Mouse (Mus musculus) heart, postnatal 0 days (tissue): ENCODE results near the gene Ubtd1. TPM values are rescaled to one million over a fixed set of nuclear protein-coding genes. Genes with fewer than 3 reads are reported as not detected.

Source experiments
- ATAC-seq: fragments of 200-750 bp; cut with Nextera tagmentation; 2 replicates; pipeline ENCODE4 v1.8.0; 2017; ENCODE audit warnings: low read depth, moderate number of reproducible peaks, moderate library complexity; ENCODE audit not compliant: insufficient read depth
- DNase-seq: peaks from one replicate; pipeline ENCODE4 v3.0.0-alpha.2; 2016; ENCODE audit warnings: low spot score
- H3K27ac ChIP-seq: fragments of 300-500 bp; sonication (generic); 2 replicates; pipeline ENCODE4 v1.5.1; 2014; ENCODE audit warnings: low read depth, mild to moderate bottlenecking
- H3K27me3 ChIP-seq: fragments of 300-500 bp; sonication (generic); 2 replicates; pipeline ENCODE4 v1.6.1; 2014; ENCODE audit warnings: low read length, mixed read lengths; ENCODE audit not compliant: control insufficient read depth, insufficient read depth
- H3K36me3 ChIP-seq: fragments of 300-500 bp; sonication (generic); replicated peaks from 2 replicates; pipeline ENCODE4 v1.6.1; 2014; ENCODE audit warnings: low read length, mixed read lengths; ENCODE audit not compliant: control insufficient read depth, insufficient read depth
- H3K4me1 ChIP-seq: fragments of 300-500 bp; sonication (generic); 2 replicates; pipeline ENCODE4 v1.6.1; 2014; ENCODE audit warnings: antibody characterized with exemption; ENCODE audit not compliant: control insufficient read depth, insufficient read depth
- H3K4me2 ChIP-seq: fragments of 300-500 bp; sonication (generic); 2 replicates; pipeline ENCODE4 v1.6.1; 2014; ENCODE audit warnings: low read depth, mild to moderate bottlenecking, low read length, moderate library complexity
- H3K4me3 ChIP-seq: fragments of 300-500 bp; sonication (generic); 2 replicates; pipeline ENCODE4 v1.5.1; 2014; ENCODE audit warnings: low read depth, low read length
- H3K9ac ChIP-seq: fragments of 300-500 bp; sonication (generic); replicated peaks from 2 replicates; pipeline ENCODE4 v1.6.1; 2014; ENCODE audit warnings: low read depth, low read length, mixed read lengths
- H3K9me3 ChIP-seq: fragments of 300-500 bp; sonication (generic); replicated peaks from 2 replicates; pipeline ENCODE4 v1.6.1; 2016; ENCODE audit warnings: low read length; ENCODE audit not compliant: control insufficient read depth
- CTCF ChIP-seq: IDR thresholded peaks from 2 replicates; pipeline ENCODE4 v1.5.1; 2016; ENCODE audit warnings: antibody characterized with exemption, control low read depth, low read depth
- EP300 ChIP-seq: IDR thresholded peaks from 2 replicates; pipeline ENCODE4 v1.6.1; 2016; ENCODE audit warnings: antibody characterized with exemption, low read depth
- WGBS: fragments of 180-500 bp; shearing (Covaris S2); extraction: QIAGEN DNeasy Blood & Tissue Kit; methylation state at CpG from one replicate; pipeline ENCODE4 v1.1.7; 2014; 5-methylcytosine and 5-hydroxymethylcytosine counted together
- polyA plus RNA-seq: library from polyadenylated mRNA; unstranded; fragments of >200 nt; fragmentation: Nextera tagmentation; extraction: Ambion mirVana; gene quantifications from 2 replicates; pipeline ENCODE4 v1.2.1, GENCODE M21; 2015
- total RNA-seq: library from RNA; depleted of rRNA; stranded (reverse); fragments of >200 nt; gene quantifications from 2 replicates; pipeline ENCODE4 v1.2.3, GENCODE M21; 2014; ENCODE audit warnings: low replicate concordance

The Ubtd1 gene
- total and polyA plus RNA-seq, 2 experiments from 2014 or later = 24.8 to 38.7 TPM

DNA sequence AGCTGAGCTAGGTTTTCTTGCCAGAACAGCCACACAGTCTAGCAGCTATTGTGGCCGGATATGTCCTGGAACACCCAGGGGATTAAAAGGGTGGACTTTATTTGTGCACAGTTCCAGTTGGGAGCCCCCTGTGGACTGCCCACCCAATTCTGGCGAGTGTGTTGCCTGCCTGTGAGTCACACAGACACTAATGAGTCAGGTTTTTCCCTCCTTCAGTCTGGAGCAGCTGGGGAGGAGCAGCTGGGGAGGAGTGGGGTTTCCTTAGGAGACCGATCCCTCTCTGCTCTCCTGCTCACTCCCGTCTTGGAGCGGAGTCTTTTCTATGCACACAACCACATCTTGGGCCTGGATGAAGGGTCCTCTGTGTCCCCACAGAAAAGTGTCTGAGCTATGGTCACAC, 35.3 kb downstream of the Ubtd1 start:
- TF ChIP-seq EP300 (no peak), CTCF (no peak)
- Histone ChIP-seq H3K27me3 (no peaks in the 10 kb centered on the region), H3K9me3 (no peaks in the 10 kb centered on the region), H3K4me2 (no peak overlapping the region), H3K36me3 (peaks cover 3% of the 10 kb centered on the region; the same call in 1 of the 2 replicates), H3K4me1 (peaks cover 40% of the 10 kb centered on the region), H3K27ac (peak overlapping the region; percentile 82), H3K9ac (no peak overlapping the region), H3K4me3 (no peak overlapping the region)
- WGBS = 58% methylated on average over 5 of the region's 5 CpGs
- ATAC-seq (no peak), DNase-seq (no peak)

DNA sequence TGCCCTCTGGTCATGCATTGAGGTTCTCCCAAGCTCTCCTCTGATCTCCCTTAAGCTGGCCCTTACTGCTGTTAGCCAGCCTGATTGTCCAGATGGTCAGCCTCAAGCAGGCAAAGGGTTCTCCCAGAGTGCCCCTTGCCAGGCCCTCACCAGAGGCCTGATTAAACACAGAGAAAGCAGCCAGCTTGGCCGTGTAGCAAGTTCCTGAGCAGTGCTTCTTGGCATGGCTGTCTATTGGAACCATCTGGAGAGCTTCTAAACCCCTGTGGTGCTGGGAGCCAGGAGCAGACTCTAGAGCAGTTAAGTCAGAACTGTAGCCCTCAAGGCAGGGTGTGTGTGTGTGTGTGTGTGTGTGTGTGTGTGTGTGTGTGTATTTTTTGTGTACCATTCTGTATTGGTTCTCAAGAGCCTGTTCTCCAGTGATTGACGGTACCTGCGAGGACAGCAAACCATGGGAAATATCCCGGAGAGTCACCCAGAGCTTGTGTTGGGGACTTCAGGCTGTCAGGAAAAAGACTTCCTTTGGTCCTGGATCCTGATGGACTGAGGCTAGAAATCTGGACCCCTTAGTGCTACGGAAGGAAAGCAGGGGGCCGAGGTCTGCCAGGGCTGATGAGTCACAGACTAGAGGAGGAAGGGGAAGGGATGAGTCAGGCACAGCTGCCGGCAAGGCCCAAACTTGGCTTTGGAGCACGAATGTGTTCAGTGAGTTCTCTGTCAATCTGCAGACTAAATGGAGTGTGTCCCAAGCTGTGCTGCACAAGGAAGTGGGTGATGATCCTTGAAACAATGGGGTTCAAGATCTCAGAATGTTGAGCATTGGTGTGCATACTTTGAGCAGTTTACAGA, 36.1 kb downstream of the Ubtd1 start:
- Histone ChIP-seq H3K9ac (no peak overlapping the region), H3K36me3 (no peaks in the 10 kb centered on the region; the same call in 1 of the 2 replicates), H3K4me1 (peaks cover 48% of the 10 kb centered on the region), H3K9me3 (no peaks in the 10 kb centered on the region), H3K4me2 (no peak overlapping the region), H3K27ac (peak overlapping the region; percentile 82), H3K27me3 (no peaks in the 10 kb centered on the region), H3K4me3 (no peak overlapping the region)
- DNase-seq = peak; percentile 83
- WGBS = 38% methylated on average over 8 of the region's 8 CpGs
- TF ChIP-seq CTCF = no peak
- no peak for TF ChIP-seq EP300
- peak; percentile 75 for ATAC-seq

DNA sequence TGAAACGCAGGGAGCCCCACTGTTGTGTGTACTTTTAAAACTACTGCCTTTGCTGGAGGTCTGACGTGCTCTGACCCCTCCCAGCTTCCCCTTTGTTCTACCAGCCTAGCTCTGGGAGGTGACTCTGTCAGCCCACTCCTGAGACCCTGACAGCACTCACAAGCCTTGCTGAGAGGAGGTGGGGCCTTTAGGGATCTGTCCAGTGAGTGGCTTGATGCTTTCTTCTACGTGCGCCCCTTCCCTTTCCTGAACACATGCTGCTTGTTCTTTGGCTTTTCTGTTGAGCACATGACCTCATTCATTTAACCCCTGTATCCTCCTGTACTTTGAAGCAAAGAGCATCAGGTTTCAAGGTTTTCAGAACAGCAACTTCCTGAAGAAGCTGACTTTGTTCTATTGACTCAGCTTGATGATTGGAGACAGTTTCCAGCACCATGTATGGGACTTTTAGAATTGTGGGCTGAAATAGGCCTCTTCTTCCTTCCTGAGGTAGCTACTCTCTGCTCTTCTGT, 37.5 kb downstream of the Ubtd1 start:
- Histone ChIP-seq H3K4me3 (no peak overlapping the region), H3K9me3 (no peaks in the 10 kb centered on the region), H3K36me3 (no peaks in the 10 kb centered on the region; the same call in 1 of the 2 replicates), H3K9ac (no peak overlapping the region), H3K27me3 (no peaks in the 10 kb centered on the region), H3K27ac (peak overlapping the region; percentile 82), H3K4me1 (peaks cover 53% of the 10 kb centered on the region), H3K4me2 (no peak overlapping the region)
- DNase-seq (no peak), ATAC-seq (peak; percentile 25; the same call in 1 of the 2 replicates)
- WGBS = 37% methylated on average over 4 of the region's 4 CpGs
- TF ChIP-seq EP300 (no peak), CTCF (no peak)

DNA sequence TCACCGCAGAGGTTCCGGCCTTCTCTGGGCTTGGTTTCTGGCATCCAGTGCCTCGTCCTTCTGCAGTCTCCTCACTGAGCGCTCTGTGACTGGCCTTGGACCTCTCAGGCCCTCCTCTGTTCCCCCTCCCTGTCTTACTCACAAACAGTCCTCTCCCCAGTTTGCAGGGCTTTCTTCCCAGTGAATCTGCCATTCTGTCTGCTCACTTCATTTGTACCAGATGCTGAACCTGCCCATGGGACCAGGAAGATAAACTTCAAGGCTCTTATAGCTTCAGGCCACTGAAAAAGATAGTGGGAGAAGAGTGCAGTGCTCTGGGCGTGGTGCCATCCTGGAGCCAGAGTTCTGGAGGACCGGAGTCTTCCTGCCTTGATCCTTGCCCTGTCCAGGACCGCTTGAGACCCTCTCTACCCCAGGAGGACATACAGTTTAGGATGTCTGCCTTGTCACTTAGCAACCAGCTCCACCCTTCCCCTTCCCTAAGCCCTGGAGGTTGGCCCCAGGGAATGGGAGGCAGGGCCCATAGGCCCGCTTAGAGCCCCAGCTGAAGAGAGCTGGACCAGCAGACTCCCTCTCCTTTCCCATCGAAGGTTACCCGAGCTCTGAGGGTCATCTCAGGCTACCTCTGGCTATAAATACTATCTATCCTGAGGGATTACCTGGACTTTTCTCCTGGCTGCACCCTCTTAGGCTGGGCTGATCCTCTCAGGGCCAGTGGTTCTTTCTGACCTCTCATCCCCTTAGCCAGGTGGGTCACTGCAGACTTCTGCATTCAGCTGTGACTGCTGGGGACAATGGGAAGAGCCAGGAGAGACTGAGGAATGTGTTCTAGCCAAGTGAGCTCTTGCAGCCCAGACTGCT, 40.3 kb downstream of the Ubtd1 start:
- 0 out of 2 replicates have a peak overlapping the region, but pooled peaks have one; percentile 23 for H3K9ac ChIP-seq
- TF ChIP-seq EP300 = no peak
- TF ChIP-seq CTCF = no peak
- H3K4me1 ChIP-seq = peaks cover 47% of the 10 kb centered on the region
- WGBS = 48% methylated on average over 10 of the region's 10 CpGs
- H3K9me3 ChIP-seq = no peaks in the 10 kb centered on the region
- no peak overlapping the region for H3K4me2 ChIP-seq
- peak overlapping the region; percentile 40 for H3K27ac ChIP-seq
- no peaks in the 10 kb centered on the region; the same call in 1 of the 2 replicates for H3K36me3 ChIP-seq
- no peak overlapping the region for H3K4me3 ChIP-seq
- H3K27me3 ChIP-seq = no peaks in the 10 kb centered on the region
- DNase-seq = no peak
- no peak for ATAC-seq

DNA sequence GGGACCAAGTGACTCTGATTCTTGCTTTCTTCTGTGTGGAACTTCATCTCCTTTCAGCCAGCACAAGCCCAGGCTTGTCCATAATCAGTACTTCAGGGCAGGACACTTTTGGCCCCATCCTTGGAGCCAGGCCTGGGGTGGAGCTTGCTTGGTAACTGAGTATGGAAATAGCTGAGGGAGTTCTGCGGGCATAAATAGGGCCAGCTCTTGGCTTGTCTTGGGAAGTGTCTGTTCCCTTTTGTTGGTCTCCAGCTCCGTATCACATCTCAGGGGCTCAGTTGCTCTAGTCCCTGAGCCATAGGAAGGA, 40.9 kb downstream of the Ubtd1 start:
- H3K27ac ChIP-seq = peak overlapping the region; percentile 53
- no peaks in the 10 kb centered on the region for H3K27me3 ChIP-seq
- ATAC-seq = no peak
- no peaks in the 10 kb centered on the region; the same call in 1 of the 2 replicates for H3K36me3 ChIP-seq
- TF ChIP-seq CTCF (no peak), EP300 (no peak)
- no peaks in the 10 kb centered on the region for H3K9me3 ChIP-seq
- H3K9ac ChIP-seq = no peak overlapping the region
- no peak for DNase-seq
- H3K4me3 ChIP-seq = no peak overlapping the region
- no peak overlapping the region for H3K4me2 ChIP-seq
- 57% methylated on average over 2 of the region's 2 CpGs for WGBS
- H3K4me1 ChIP-seq = peaks cover 42% of the 10 kb centered on the region
